Mouse (Mus musculus) right cerebral cortex, adult 2 months (tissue): Measurements from ENCODE around the gene Olfr827.

Experiments
- DNase-seq, 2 experiments: peaks; one replicate each; pipeline ENCODE4 v3.0.0; 2021 to 2022; ENCODE audit warnings: low spot score in 2 of 2

The Olfr827 gene

GRCm38 (mm10) chr10:130214303-130214702, at the start of gene Olfr827:
Gene Olfr827, minus strand, starts transcription at chr10:130214403.
- DNase-seq = no peak

GRCm38 (mm10) chr10:130263203-130263602, 49.0 kb upstream of the Olfr827 start:
- peak; percentile 3 to 18 for DNase-seq

GRCm38 (mm10) chr10:130259483-130259882, 45.3 kb upstream of the Olfr827 start:
- no peak for DNase-seq

GRCm38 (mm10) chr10:130244271-130244670, 30.1 kb upstream of the Olfr827 start:
- DNase-seq = peak in 1 of 2 experiments; percentile 7

- DNase-seq = no peak
Measured at GRCm38 (mm10) chr10:130238318-130239209, 24.4 kb upstream of the Olfr827 start.

- DNase-seq = no peak
Measured at GRCm38 (mm10) chr10:130234576-130234975, 20.4 kb upstream of the Olfr827 start.

- no peak for DNase-seq
Measured at GRCm38 (mm10) chr10:130232117-130232516, 17.9 kb upstream of the Olfr827 start.

GRCm38 (mm10) chr10:130229584-130229983, 15.4 kb upstream of the Olfr827 start:
- peak in 1 of 2 experiments; percentile 5 for DNase-seq

- DNase-seq = peak; percentile 59 to 67
Measured at GRCm38 (mm10) chr10:130228246-130228645, 14.0 kb upstream of the Olfr827 start.

- DNase-seq = no peak
Measured at GRCm38 (mm10) chr10:130225034-130225433, 10.8 kb upstream of the Olfr827 start.

- DNase-seq = no peak
Measured at GRCm38 (mm10) chr10:130184086-130184485, 30.1 kb downstream of the Olfr827 start, which contains the start of gene Olfr826. Gene Olfr826, minus strand, starts transcription at chr10:130184186.

GRCm38 (mm10) chr10:130166666-130167065, 47.5 kb downstream of the Olfr827 start, which contains the start of gene Olfr825:
Gene Olfr825, minus strand, starts transcription at chr10:130166766.
- DNase-seq = no peak

GRCm38 (mm10) chr10:130165196-130165595, 49.0 kb downstream of the Olfr827 start:
- no peak for DNase-seq
